Mouse (Mus musculus) splenic B cell, adult 2 months (primary cell): ENCODE data around the gene Pde4d.

Experiments
- DNase-seq: peaks from one replicate; pipeline ENCODE4 v3.0.0-alpha.2; 2011; ENCODE audit warnings: low read depth, low spot score
- H3K27me3 ChIP-seq: 2 replicates; pipeline ENCODE4 v1.6.1; 2012; ENCODE audit warnings: mild to moderate bottlenecking, low read length, moderate library complexity, mixed read lengths; ENCODE audit not compliant: control insufficient read depth, poor library complexity, insufficient read depth, severe bottlenecking
- H3K36me3 ChIP-seq: 2 replicates; pipeline ENCODE4 v1.6.1; 2012; ENCODE audit warnings: mild to moderate bottlenecking, low read length, moderate library complexity, mixed read lengths; ENCODE audit not compliant: control insufficient read depth, poor library complexity, insufficient read depth, severe bottlenecking

The Pde4d gene

DNA sequence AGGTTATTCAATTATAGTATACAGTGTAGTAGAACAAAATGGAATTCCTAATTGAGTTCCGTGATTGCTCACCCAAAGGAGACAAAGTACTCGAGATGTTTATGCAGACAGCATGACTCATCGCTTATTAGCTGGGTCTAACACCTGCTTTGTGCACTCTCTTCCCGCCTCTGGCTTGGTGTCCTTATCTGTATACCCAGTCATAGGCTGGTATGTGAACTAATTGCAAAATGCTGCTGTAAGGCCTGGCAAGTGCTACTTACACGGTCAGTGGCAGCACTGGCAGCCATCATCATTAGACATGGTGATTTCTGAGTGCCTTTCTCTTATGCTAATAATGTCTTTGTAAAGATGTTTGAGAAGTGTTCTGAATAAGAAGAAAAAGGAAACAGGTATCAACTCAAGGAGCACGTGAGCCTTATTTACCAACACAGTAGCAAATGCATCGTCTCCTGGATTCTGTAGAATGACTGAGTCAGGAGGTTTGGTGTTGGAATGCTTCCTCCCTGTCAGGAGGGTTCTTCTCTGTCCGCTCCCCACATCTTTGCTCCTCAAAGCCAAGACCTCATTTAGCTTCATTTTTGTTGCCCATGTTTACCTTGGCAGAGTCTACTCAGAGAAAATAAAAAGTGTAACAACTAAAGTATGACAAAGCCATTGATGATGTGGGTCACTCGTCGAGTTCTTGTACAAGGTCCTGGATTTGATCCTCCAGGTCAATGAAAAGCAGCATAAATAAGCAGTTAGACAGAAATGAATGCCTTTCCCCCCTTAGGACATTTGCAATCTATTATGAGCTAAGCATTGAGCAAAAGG is 1202.2 kb downstream of the Pde4d start:
- DNase-seq, result no peak
- Histone ChIP-seq H3K27me3 (no peaks in the 10 kb centered on the region), H3K36me3 (no peaks in the 10 kb centered on the region)

DNA sequence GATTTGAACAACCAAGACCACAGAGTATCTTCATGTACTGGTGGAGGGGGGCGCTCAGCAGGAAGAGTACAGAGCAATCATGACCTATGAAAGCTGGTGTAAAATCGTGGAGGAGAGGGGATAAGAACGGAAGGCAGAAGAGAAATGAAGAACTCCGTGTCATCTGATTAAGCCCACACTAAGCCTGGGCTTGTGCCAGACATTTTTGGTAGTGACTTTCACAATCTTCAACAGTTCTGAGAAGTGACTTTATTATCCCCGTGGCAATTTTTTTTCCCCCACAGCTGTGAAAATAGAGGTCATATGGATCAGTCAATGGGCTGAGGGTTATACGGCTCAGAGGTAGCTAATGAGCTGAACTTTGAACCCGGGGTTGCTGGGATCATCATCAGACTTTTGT is 1202.9 kb downstream of the Pde4d start:
- no peaks in the 10 kb centered on the region for H3K36me3 ChIP-seq
- H3K27me3 ChIP-seq, result no peaks in the 10 kb centered on the region
- DNase-seq, result no peak

DNA sequence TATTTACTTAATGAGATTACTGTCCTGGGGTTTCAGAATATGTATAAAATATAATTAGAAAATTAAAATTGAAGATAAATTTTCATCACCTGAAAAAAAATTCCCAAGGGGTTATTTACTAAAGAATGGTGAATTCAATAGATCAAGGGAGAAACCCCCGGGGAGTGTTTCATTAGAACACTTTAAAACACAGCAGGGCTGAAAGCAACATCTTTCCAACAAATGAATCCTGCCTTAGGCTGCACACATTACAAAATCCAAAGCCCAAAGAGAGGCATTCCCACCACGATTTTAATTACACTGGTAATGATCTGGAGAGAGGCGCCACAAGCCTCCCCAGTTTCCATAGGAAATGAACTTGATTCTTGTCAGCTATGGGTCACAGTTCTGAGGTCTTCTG is 1205.6 kb downstream of the Pde4d start:
- Histone ChIP-seq H3K27me3 (no peaks in the 10 kb centered on the region), H3K36me3 (no peaks in the 10 kb centered on the region)
- DNase-seq, result no peak

DNA sequence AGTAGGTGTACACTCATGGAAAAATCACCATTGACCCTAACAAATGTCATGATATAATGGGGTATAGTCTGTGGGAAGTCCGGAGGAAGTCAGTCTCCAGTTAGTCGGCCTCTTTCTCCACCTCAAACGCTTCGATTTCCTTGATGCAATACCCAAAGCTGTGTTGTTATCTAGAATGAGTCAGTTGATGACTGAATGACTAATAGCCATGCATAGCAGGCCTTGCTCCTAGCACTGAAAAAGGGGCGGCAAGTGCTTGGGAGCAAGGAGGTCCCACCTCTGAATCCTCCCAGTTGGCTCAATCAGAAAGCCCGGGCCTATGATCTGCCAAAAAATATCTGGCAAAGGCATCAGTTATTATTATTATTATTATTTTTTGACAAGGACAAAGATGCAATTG is 1209.4 kb downstream of the Pde4d start:
- Histone ChIP-seq H3K36me3 (no peaks in the 10 kb centered on the region), H3K27me3 (no peaks in the 10 kb centered on the region)
- DNase-seq, result no peak

DNA sequence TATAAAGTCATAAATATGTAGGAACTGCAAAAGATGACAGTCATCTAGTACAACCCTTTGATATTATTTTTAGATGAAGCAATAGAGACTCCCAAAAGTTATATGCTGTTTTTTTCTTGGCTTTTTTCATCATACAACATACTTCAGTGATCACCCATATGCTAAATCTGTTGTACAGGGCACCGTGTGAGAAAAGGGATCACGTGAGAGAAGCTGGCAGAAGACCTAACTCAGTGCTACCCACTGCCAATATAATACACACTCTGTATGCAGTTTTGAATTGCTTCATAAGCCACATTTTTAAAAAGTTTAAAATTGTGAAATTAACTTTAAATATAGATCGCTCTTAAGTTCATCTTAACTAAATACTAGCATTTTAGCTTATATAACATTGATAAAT is 1211.6 kb downstream of the Pde4d start:
- DNase-seq, result no peak
- H3K27me3 ChIP-seq, result no peaks in the 10 kb centered on the region
- no peaks in the 10 kb centered on the region for H3K36me3 ChIP-seq

DNA sequence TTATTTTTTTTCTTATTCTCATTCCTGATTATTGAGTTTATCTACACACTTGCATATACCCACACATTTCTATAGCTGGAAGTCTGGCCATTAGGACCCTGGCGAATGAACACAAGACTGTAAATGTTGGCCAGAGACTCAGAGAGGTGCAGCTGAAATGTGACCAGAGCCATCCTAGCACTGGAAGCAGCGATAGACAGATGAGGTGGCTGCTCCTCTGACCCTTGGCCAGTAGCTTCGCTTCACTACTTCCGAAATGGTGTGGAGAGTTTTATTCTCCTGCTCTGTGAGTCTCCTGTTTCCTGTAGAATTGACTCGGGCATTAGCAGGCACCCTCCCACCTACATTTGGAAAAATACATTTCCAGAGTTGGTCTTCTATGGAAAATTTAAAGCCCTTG is 1212.4 kb downstream of the Pde4d start:
- H3K27me3 ChIP-seq, result no peaks in the 10 kb centered on the region
- DNase-seq, result no peak

DNA sequence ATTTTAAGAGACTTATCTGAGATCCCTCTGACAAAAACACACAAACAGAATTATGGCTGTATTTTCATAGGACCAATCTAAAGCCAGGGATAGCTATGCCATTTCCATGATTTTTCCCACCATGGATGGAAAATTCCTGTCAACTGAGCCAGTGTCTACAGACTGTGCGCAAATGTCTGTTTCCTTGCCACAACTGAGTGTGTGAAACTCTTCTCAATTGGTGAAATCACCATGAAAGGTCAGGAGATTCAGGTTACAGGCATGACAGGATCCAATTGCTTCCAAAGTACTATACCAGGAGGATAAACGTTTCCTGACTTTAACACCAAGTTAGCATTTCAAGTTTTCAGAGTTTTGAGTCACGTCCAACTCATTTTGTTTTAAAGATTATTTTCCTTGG is 1213.0 kb downstream of the Pde4d start:
- H3K27me3 ChIP-seq, result no peaks in the 10 kb centered on the region
- no peaks in the 10 kb centered on the region for H3K36me3 ChIP-seq
- no peak for DNase-seq

More for the DNA sequence above, 1212.4 kb downstream of the Pde4d start:
- no peaks in the 10 kb centered on the region for H3K36me3 ChIP-seq

DNA sequence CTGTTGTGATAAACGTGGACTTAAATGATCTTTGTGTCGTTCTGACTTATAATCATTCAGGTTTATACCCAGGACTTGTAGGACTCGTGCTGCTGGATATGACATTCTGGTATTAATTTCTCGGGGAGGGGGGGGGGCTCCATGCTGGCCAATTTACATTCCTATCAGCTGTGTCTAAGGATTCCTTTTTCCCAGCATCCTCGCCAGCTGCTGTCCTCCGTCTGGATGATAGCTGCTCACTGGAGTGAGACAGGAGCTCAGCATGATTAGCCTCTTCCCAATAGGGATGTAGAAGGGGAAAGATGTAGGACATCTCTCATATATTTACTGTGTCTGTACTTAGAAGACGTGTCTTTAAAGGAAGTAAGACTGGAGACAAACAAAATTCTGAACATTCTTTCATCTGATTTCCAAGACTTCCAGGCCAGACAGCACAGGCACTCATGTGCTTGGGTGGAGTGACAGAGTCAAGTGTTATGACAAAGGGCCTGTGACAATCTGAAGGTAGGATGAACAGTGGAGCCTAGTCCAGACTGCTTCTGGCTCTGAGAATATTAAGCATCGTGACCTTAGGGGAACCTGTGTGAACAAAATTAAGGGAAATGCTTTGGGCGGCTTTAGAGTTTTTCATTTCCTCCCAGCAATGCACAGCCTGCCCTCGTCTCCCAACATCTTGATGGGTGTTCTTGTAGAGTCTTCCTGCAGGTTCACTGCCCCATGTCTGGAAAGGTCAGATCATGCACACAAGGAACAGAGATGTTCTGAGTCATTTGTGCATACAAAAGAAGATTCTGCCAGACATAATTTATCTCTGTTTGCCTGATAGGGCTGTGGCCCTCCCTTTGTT is 1215.4 kb downstream of the Pde4d start:
- no peaks in the 10 kb centered on the region for H3K27me3 ChIP-seq
- no peaks in the 10 kb centered on the region for H3K36me3 ChIP-seq
- DNase-seq, result no peak

DNA sequence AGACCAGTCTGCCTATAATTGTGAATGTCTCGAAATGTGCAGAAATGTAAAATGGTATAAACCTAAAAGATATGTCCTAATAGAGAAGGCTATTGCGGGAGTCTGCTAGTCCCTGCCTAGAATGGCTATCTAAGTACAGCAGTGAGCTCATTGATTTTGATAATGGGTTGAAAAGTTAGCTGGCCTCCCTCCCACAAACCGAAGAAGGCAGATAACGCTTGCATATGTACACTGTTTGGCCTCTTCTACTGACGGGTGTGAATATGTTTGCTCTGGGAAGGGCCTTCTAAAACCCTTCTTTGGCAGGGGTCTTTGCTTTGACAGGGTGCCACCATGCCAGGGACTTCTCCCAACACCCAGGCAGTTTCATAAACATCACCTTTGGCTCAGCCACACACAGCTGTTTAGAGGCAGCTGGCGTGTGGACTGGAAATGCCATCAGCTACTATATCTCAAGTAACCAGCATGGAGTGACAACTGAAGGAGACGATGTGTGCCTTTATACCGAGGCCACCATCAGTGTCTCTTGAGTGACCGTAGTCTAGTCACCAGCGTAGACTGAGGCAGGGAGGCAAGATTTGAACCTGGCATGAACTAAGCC is 1216.2 kb downstream of the Pde4d start:
- no peak for DNase-seq
- no peaks in the 10 kb centered on the region for H3K36me3 ChIP-seq
- H3K27me3 ChIP-seq, result no peaks in the 10 kb centered on the region

DNA sequence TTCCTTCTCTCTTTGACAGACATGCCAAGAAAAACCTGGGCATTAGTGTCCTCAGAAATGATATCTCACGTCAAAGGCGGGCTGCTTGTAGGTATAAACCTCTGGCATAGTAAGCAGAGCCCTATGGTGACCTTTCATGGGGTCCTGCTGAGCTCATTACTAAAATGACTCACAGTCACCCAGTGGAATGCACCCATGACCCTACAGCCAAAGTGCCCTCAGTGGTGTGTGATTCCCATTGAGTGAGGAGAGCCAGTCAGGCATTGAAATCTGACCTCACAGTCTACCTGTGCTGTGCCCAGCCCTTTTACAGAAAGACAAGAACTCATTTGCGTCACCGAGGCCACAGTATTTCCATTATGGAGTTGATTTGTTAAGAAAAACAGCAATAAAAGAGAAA is 1220.2 kb downstream of the Pde4d start:
- H3K27me3 ChIP-seq, result no peaks in the 10 kb centered on the region
- DNase-seq, result no peak
- no peaks in the 10 kb centered on the region for H3K36me3 ChIP-seq

DNA sequence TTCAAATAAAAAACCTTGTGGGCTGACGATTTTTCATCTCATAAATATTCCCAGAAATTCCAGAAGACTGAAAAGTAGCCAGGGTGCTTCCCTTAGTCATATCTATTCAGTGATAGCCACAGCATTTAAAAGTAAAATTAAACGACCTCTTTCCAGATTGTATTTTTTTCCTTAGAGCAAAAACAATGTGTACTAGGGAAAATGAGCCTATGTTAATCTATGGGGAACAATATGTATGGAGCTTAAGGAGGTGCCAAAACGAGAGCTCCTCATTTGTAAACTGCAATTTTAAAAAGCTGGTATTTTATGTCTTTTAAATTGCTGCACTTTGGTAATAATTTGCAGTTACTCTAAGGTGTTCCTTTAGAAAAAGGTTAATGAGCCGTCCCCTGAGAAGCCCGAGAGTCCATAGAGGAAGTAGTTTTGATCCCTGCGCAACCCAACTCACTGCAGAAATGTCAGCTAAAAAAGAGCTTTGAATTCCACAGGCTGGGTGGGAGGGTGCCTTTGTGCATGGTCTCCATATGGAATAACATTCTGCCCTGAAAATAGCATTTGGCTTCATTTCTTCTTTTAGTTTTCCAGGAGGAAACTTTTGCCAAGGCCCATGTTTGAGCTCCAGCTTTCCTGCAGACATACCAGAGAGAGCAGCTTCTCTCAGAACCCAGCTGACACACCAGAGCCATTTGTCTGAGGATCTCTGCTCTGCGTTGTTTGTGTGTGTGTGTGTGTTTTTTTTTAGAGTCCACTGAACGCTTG is 1222.0 kb downstream of the Pde4d start:
- H3K36me3 ChIP-seq, result no peaks in the 10 kb centered on the region
- no peak for DNase-seq

DNA sequence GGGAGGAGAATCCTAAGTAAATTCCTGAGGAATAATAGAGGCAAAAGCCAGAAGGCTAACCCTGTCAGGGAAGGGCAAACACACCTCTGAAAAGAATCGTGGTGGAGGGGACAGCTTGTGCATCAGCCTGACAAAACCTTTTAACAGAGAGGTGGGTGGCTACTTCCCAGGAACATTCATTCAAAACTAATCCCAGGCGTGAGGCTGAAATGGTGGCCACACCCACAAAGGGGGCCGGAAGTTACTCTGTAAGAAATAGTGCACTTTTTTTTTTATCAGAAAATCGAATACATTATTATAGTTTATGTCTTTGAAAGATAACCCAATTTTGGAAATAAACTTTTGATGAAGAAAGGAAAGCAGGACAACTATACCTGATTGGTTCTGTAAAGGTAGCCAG is 1227.3 kb downstream of the Pde4d start:
- Histone ChIP-seq H3K36me3 (no peaks in the 10 kb centered on the region), H3K27me3 (no peaks in the 10 kb centered on the region)
- DNase-seq, result no peak

More for the DNA sequence above, 1222.0 kb downstream of the Pde4d start:
- no peaks in the 10 kb centered on the region for H3K27me3 ChIP-seq

DNA sequence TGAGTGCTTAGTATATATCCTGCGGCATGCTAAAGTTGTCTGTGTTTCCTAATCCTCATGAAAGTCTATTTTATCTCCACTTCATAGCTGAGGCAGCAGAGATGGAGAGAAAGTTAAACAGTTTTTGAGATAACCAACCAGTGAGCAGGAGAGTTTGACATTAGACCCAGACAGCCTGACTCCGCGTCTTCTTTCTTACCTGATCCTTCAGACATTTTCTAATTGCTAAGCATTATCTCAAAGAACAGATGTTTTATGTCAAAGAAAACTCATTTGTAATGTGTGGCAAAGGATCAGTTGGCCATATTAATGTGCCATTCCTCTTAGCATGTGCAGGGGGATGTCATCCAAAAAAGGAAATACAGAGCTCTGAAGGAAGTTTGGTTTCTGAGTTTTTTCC is 1227.9 kb downstream of the Pde4d start:
- DNase-seq, result no peak
- H3K27me3 ChIP-seq, result no peaks in the 10 kb centered on the region
- no peaks in the 10 kb centered on the region for H3K36me3 ChIP-seq

DNA sequence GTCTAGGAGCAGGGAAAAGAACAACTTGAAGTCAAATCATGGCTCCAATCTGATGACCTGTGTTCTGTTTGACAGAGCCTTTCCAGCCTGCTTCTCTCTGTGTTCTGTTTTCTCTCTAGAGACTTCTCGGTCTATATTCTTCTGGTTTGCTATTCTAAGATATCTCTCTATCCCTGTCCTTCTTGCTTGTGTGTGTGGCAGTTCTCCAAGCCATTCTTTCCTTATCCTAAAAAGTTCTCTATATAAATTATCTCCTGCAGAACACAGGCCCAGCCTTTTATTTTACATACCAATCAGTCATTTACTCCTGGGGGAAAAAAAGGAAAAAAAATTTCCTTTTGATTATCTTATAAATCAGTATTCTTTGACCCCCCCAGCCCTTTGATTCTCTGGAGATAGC is 1229.2 kb downstream of the Pde4d start:
- DNase-seq, result no peak
- H3K27me3 ChIP-seq, result no peaks in the 10 kb centered on the region
- no peaks in the 10 kb centered on the region for H3K36me3 ChIP-seq
